Mouse (Mus musculus) liver, embryonic 11.5 days (tissue): ENCODE data around the gene Prdm11. TPM values are rescaled to one million over a fixed set of nuclear protein-coding genes. Genes with fewer than 3 reads are reported as not detected.

Experiments
- ATAC-seq: fragments of 200-750 bp; cut with Nextera tagmentation; replicated peaks from 2 replicates; pipeline ENCODE4 v1.8.0; 2017; ENCODE audit warnings: moderate number of reproducible peaks, mild to moderate bottlenecking, moderate TSS enrichment, moderate library complexity; ENCODE audit not compliant: low FRiP score
- DNase-seq: peaks from one replicate; pipeline ENCODE4 v3.0.0-alpha.2; 2017; ENCODE audit warnings: low spot score
- H3K27ac ChIP-seq: fragments of 300-500 bp; sonication (generic); 2 replicates; pipeline ENCODE4 v1.5.1; 2014; ENCODE audit warnings: mild to moderate bottlenecking, low read depth, low read length, control low read depth
- H3K27me3 ChIP-seq: fragments of 300-500 bp; sonication (generic); replicated peaks from 2 replicates; pipeline ENCODE4 v1.6.1; 2014; ENCODE audit warnings: low read length, mixed read lengths; ENCODE audit not compliant: control insufficient read depth, insufficient read depth
- H3K36me3 ChIP-seq: fragments of 300-500 bp; sonication (generic); 2 replicates; pipeline ENCODE4 v1.6.1; 2014; ENCODE audit warnings: mild to moderate bottlenecking, low read length, moderate library complexity, mixed read lengths; ENCODE audit not compliant: control insufficient read depth, insufficient read depth
- H3K4me1 ChIP-seq: fragments of 300-500 bp; sonication (generic); replicated peaks from 2 replicates; pipeline ENCODE4 v1.6.1; 2014; ENCODE audit warnings: low read length, mixed read lengths; ENCODE audit not compliant: control insufficient read depth, insufficient read depth
- H3K4me2 ChIP-seq: fragments of 300-500 bp; sonication (generic); 2 replicates; pipeline ENCODE4 v1.6.1; 2014; ENCODE audit warnings: mild to moderate bottlenecking, control low read depth, moderate library complexity
- H3K4me3 ChIP-seq: fragments of 300-500 bp; sonication (generic); 2 replicates; pipeline ENCODE4 v1.5.1; 2014; ENCODE audit warnings: low read depth, low read length, control low read depth
- H3K9ac ChIP-seq: fragments of 300-500 bp; sonication (generic); 2 replicates; pipeline ENCODE4 v1.6.1; 2014; ENCODE audit warnings: low read depth, low read length, control low read depth
- H3K9me3 ChIP-seq: fragments of 300-500 bp; sonication (generic); 2 replicates; pipeline ENCODE4 v1.6.1; 2016; ENCODE audit warnings: low read length, inconsistent platforms, mixed read lengths; ENCODE audit not compliant: control insufficient read depth
- WGBS: fragments of 180-500 bp; shearing (Covaris S2); extraction: QIAGEN DNeasy Blood & Tissue Kit; methylation state at CpG from one replicate; pipeline ENCODE4 v1.1.7; 2014; 5-methylcytosine and 5-hydroxymethylcytosine counted together
- polyA plus RNA-seq: library from polyadenylated mRNA; unstranded; fragments of >200 nt; fragmentation: Nextera tagmentation; extraction: Ambion mirVana; gene quantifications from 2 replicates; pipeline ENCODE4 v1.2.1, GENCODE M21; 2014

Prdm11 gene
- polyA plus RNA-seq, 1 experiment from 2014 or later, result 5.0 TPM

GRCm38 (mm10) chr2:93051873-93052272, 5.9 kb upstream of the Prdm11 start:
- ATAC-seq (no peak), DNase-seq (no peak)
- H3K4me3 ChIP-seq, result no peak overlapping the region
- 39% methylated on average over 1 of the region's 1 CpGs for WGBS
- H3K9me3 ChIP-seq, result no peaks in the 10 kb centered on the region
- no peak overlapping the region for H3K9ac ChIP-seq
- peaks cover under 1% of the 10 kb centered on the region; the same call in 1 of the 2 replicates for H3K4me1 ChIP-seq
- no peak overlapping the region for H3K4me2 ChIP-seq
- no peaks in the 10 kb centered on the region for H3K36me3 ChIP-seq
- H3K27me3 ChIP-seq, result no peaks in the 10 kb centered on the region
- H3K27ac ChIP-seq, result no peak overlapping the region

GRCm38 (mm10) chr2:93048601-93049323, 2.8 kb upstream of the Prdm11 start:
- no peak for ATAC-seq
- Histone ChIP-seq H3K27ac (no peak overlapping the region), H3K9me3 (no peaks in the 10 kb centered on the region), H3K36me3 (no peaks in the 10 kb centered on the region), H3K4me3 (no peak overlapping the region), H3K27me3 (no peaks in the 10 kb centered on the region), H3K4me2 (no peak overlapping the region), H3K9ac (no peak overlapping the region), H3K4me1 (peaks cover 19% of the 10 kb centered on the region)
- no peak for DNase-seq
- 47% methylated on average over 6 of the region's 6 CpGs for WGBS

- Histone ChIP-seq H3K36me3 (no peaks in the 10 kb centered on the region), H3K4me3 (no peak overlapping the region), H3K9ac (no peak overlapping the region), H3K4me1 (peaks cover 25% of the 10 kb centered on the region), H3K4me2 (no peak overlapping the region), H3K27ac (no peak overlapping the region), H3K9me3 (no peaks in the 10 kb centered on the region), H3K27me3 (no peaks in the 10 kb centered on the region)
- ATAC-seq (no peak), DNase-seq (no peak)
- WGBS, result 84% methylated on average over 7 of the region's 7 CpGs
These were observed 1.6 kb upstream of the Prdm11 start for GRCm38 (mm10) chr2:93047491-93048050.

- Histone ChIP-seq H3K27me3 (no peaks in the 10 kb centered on the region), H3K27ac (no peak overlapping the region), H3K9ac (no peak overlapping the region), H3K4me3 (no peak overlapping the region), H3K4me1 (peaks cover 27% of the 10 kb centered on the region), H3K9me3 (no peaks in the 10 kb centered on the region), H3K4me2 (no peak overlapping the region), H3K36me3 (no peaks in the 10 kb centered on the region)
- 77% methylated on average over 6 of the region's 6 CpGs for WGBS
- no peak for ATAC-seq
- DNase-seq, result no peak
These were observed 1.1 kb upstream of the Prdm11 start for GRCm38 (mm10) chr2:93047036-93047435.

GRCm38 (mm10) chr2:93046509-93046835, 505 bp upstream of the Prdm11 start:
- ATAC-seq (no peak), DNase-seq (no peak)
- Histone ChIP-seq H3K4me2 (peak overlapping the region; percentile 92), H3K27ac (peak overlapping the region; percentile 93; the same call in 1 of the 2 replicates), H3K4me3 (peak overlapping the region; percentile 92), H3K27me3 (no peaks in the 10 kb centered on the region), H3K4me1 (peaks cover 29% of the 10 kb centered on the region), H3K9me3 (no peaks in the 10 kb centered on the region), H3K36me3 (no peaks in the 10 kb centered on the region), H3K9ac (peak overlapping the region; percentile 98)
- 21% methylated on average over 5 of the region's 5 CpGs for WGBS

GRCm38 (mm10) chr2:93045129-93045817, 694 bp downstream of the Prdm11 start:
- H3K27ac ChIP-seq, result peak overlapping the region; percentile 93

GRCm38 (mm10) chr2:93043449-93044157, 2.4 kb downstream of the Prdm11 start:
- Histone ChIP-seq H3K4me3 (no peak overlapping the region), H3K36me3 (no peaks in the 10 kb centered on the region), H3K9me3 (no peaks in the 10 kb centered on the region), H3K27me3 (no peaks in the 10 kb centered on the region), H3K27ac (no peak overlapping the region), H3K4me1 (peaks cover 44% of the 10 kb centered on the region), H3K9ac (no peak overlapping the region), H3K4me2 (no peak overlapping the region)
- DNase-seq, result no peak
- ATAC-seq, result no peak
- WGBS, result 74% methylated on average over 3 of the region's 3 CpGs

More at GRCm38 (mm10) chr2:93045129-93045817, 694 bp downstream of the Prdm11 start:
- ATAC-seq, result peak; percentile 96
- Histone ChIP-seq H3K4me3 (peak overlapping the region; percentile 92), H3K9me3 (no peaks in the 10 kb centered on the region), H3K4me2 (peak overlapping the region; percentile 92), H3K36me3 (no peaks in the 10 kb centered on the region), H3K27me3 (no peaks in the 10 kb centered on the region), H3K9ac (peak overlapping the region; percentile 98), H3K4me1 (peaks cover 33% of the 10 kb centered on the region)
- WGBS, result under 1% methylated on average over 48 of the region's 55 CpGs
- DNase-seq, result peak; percentile 87

GRCm38 (mm10) chr2:93041470-93041869, 4.5 kb downstream of the Prdm11 start:
- Histone ChIP-seq H3K4me3 (no peak overlapping the region), H3K9me3 (no peaks in the 10 kb centered on the region), H3K36me3 (no peaks in the 10 kb centered on the region), H3K4me2 (no peak overlapping the region), H3K27ac (no peak overlapping the region), H3K4me1 (peaks cover 40% of the 10 kb centered on the region), H3K27me3 (no peaks in the 10 kb centered on the region), H3K9ac (no peak overlapping the region)
- no peak for ATAC-seq
- WGBS, result 48% methylated on average over 6 of the region's 6 CpGs
- DNase-seq, result no peak
